Mouse (Mus musculus): ENCODE measurements at regions not wholly inside any gene's neighbourhood (a gene's known extent, or its start where the extent isn't known, plus 50 kb on each side); places are given as distances from the start of the nearest gene placed in this dataset.
"Not testable (repeated sequence)": the region's sequence is repeated elsewhere in the genome, so short reads cannot be mapped to it uniquely, and the experiment has no call there.

DNA sequence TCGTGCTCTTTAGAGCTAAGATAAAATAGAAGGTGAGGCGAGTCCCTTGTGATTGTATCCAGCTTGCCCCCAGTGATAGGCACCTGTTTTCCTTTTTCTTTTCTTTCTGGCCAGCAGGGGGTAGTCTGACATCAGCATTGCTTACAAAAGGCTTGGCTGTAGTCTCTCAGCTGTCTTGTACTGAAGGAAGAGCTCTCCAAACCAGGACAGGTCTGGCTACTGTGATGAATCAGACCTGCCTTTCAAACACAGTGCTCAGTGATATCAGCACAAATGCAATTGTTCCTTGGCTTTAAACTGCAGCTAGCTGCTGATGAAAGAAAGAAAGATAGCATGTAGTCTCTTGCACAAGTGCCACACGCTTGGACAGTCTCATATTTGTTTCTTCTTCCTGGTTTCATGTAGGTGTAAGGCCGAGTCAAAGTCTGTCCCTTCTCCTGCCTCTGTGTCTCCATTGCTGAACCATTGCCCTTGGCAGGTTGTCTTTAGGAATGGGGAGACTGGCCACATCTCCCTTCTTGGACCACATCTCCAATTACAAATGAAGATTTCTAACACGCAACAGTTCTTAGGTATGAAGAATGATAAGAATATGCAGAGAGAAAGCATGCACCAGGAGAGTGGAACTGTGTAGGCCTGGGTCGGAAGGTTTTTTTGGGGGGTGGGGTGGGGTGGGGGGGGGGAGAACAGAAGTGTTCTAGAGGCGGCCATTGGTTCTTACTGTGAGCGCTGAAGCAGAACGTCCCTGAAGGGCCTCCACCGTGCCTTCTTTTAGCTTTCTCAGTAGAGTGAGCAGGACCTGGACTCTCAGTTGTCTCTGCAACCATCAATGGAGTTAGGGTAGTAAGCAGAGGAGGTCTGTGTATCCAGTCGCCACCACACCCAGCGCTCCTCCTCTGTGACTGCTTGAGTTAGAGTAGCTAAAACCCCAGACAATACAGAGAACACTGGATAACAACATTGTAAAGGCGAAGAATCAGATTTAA is 200.9 kb downstream of the Faxc start:
- H3K36me3 ChIP-seq (ENCODE audit: insufficient read depth), result no peaks in the 10 kb centered on the region
- no peak overlapping the region for H3K27ac ChIP-seq (ENCODE audit: low read depth)
- no peak overlapping the region for H3K4me3 ChIP-seq (ENCODE audit: low read depth, low read length)
- 68% methylated on average over 13 of the region's 13 CpGs for WGBS
- DNase-seq (peak; percentile 57), ATAC-seq (ENCODE audit: insufficient read depth) (no peak; the same call in 1 of the 2 replicates)
- no peak overlapping the region for H3K9ac ChIP-seq
- peak; percentile 70 for TF ChIP-seq CTCF (IDR thresholded peaks at IDR 0.05; ENCODE audit: low read depth)
- no peaks in the 10 kb centered on the region for H3K27me3 ChIP-seq (ENCODE audit: insufficient read depth, low read length)
- H3K4me2 ChIP-seq, result no peak overlapping the region
- H3K9me3 ChIP-seq (ENCODE audit: low read depth, low read length), result no peaks in the 10 kb centered on the region
- no peaks in the 10 kb centered on the region for H3K4me1 ChIP-seq (ENCODE audit: insufficient read depth)

- WGBS, result 46% methylated on average over 14 of the region's 14 CpGs
- Histone ChIP-seq H3K36me3 (ENCODE audit: insufficient read depth) (no peaks in the 10 kb centered on the region), H3K4me2 (no peak overlapping the region), H3K9ac (no peak overlapping the region), H3K4me3 (ENCODE audit: low read depth, low read length) (no peak overlapping the region), H3K9me3 (ENCODE audit: low read depth, low read length) (no peaks in the 10 kb centered on the region), H3K4me1 (ENCODE audit: insufficient read depth) (no peaks in the 10 kb centered on the region), H3K27me3 (ENCODE audit: insufficient read depth, low read length) (no peaks in the 10 kb centered on the region), H3K27ac (ENCODE audit: low read depth) (no peak overlapping the region)
- TF ChIP-seq CTCF (IDR thresholded peaks at IDR 0.05; ENCODE audit: low read depth), result no peak
- peak; percentile 66 for ATAC-seq (ENCODE audit: insufficient read depth)
- peak; percentile 27 for DNase-seq
These were observed 202.7 kb downstream of the Faxc start for GRCm38 (mm10) chr4:22133547-22134495.

GRCm38 (mm10) chr4:22140122-22140521 is 209.0 kb downstream of the Faxc start:
- H3K36me3 ChIP-seq (ENCODE audit: insufficient read depth), result no peaks in the 10 kb centered on the region
- H3K27ac ChIP-seq (ENCODE audit: low read depth), result no peak overlapping the region
- no peaks in the 10 kb centered on the region for H3K9me3 ChIP-seq (ENCODE audit: low read depth, low read length)
- no peaks in the 10 kb centered on the region for H3K27me3 ChIP-seq (ENCODE audit: insufficient read depth, low read length)
- no peak overlapping the region for H3K4me2 ChIP-seq
- H3K4me3 ChIP-seq (ENCODE audit: low read depth, low read length), result no peak overlapping the region
- ATAC-seq (ENCODE audit: insufficient read depth), result no peak
- 69% methylated on average over 3 of the region's 3 CpGs for WGBS
- TF ChIP-seq CTCF (IDR thresholded peaks at IDR 0.05; ENCODE audit: low read depth), result no peak
- H3K4me1 ChIP-seq (ENCODE audit: insufficient read depth), result no peaks in the 10 kb centered on the region
- DNase-seq, result no peak
- H3K9ac ChIP-seq, result no peak overlapping the region

- ATAC-seq (ENCODE audit: insufficient read depth), result no peak
- H3K9ac ChIP-seq, result no peak overlapping the region
- WGBS, result 89% methylated on average over 1 of the region's 1 CpGs
- H3K27me3 ChIP-seq (ENCODE audit: insufficient read depth, low read length), result no peaks in the 10 kb centered on the region
- H3K4me2 ChIP-seq, result no peak overlapping the region
- H3K36me3 ChIP-seq (ENCODE audit: insufficient read depth), result no peaks in the 10 kb centered on the region
- H3K27ac ChIP-seq (ENCODE audit: low read depth), result no peak overlapping the region
- no peaks in the 10 kb centered on the region for H3K9me3 ChIP-seq (ENCODE audit: low read depth, low read length)
- no peaks in the 10 kb centered on the region for H3K4me1 ChIP-seq (ENCODE audit: insufficient read depth)
- DNase-seq, result no peak
- TF ChIP-seq CTCF (IDR thresholded peaks at IDR 0.05; ENCODE audit: low read depth), result no peak
- no peak overlapping the region for H3K4me3 ChIP-seq (ENCODE audit: low read depth, low read length)
These were observed 212.4 kb downstream of the Faxc start for GRCm38 (mm10) chr4:22143546-22143945.

DNA sequence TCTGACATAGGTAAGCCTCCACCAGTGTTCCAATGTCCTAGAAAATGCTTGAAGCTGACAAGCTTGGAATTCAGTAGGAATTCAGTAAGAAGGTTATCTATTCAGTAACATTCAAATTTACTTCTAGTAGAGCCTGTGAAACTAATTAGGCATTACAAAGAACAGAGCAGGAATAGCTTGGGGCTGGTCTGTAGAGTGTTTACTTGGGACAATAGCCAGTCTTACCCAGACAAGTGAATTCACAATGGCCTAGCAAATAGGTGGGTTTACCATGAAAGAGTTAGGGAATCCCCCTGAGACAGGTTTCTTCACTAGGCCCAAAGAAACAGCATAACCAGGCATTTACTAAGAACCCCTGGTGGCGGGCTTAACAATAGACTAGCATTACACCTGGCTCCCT is 212.5 kb upstream of the Fbxl4 start:
- H3K4me1 ChIP-seq (ENCODE audit: insufficient read depth); ATAC-seq (ENCODE audit: insufficient read depth); H3K9ac ChIP-seq; H3K4me2 ChIP-seq; H3K27me3 ChIP-seq (ENCODE audit: insufficient read depth, low read length); H3K27ac ChIP-seq (ENCODE audit: low read depth); H3K36me3 ChIP-seq (ENCODE audit: insufficient read depth); H3K9me3 ChIP-seq (ENCODE audit: low read depth, low read length); H3K4me3 ChIP-seq (ENCODE audit: low read depth, low read length); DNase-seq: not testable (repeated sequence)
- WGBS, result 85% methylated on average over 1 of the region's 1 CpGs

GRCm38 (mm10) chr4:22146648-22147409 is 210.5 kb upstream of the Fbxl4 start:
- Histone ChIP-seq H3K9ac (no peak overlapping the region), H3K4me3 (ENCODE audit: low read depth, low read length) (no peak overlapping the region), H3K36me3 (ENCODE audit: insufficient read depth) (no peaks in the 10 kb centered on the region), H3K27me3 (ENCODE audit: insufficient read depth, low read length) (peaks cover 7% of the 10 kb centered on the region; the same call in 1 of the 2 replicates), H3K9me3 (ENCODE audit: low read depth, low read length) (no peaks in the 10 kb centered on the region), H3K4me2 (no peak overlapping the region), H3K27ac (ENCODE audit: low read depth) (no peak overlapping the region), H3K4me1 (ENCODE audit: insufficient read depth) (no peaks in the 10 kb centered on the region)
- DNase-seq (peak; percentile 60), ATAC-seq (ENCODE audit: insufficient read depth) (peak; percentile 54; the same call in 1 of the 2 replicates)
- TF ChIP-seq CTCF (IDR thresholded peaks at IDR 0.05; ENCODE audit: low read depth), result no peak
- 30% methylated on average over 6 of the region's 6 CpGs for WGBS
